Mouse (Mus musculus) liver, postnatal 0 days (tissue): ENCODE data around the gene Fam155a.

Experiments used
- CTCF ChIP-seq: sonication (generic); IDR thresholded peaks from 2 replicates; pipeline ENCODE4 v1.5.1; 2016; ENCODE audit warnings: antibody characterized with exemption, low read depth
- EP300 ChIP-seq: IDR thresholded peaks from 2 replicates; pipeline ENCODE4 v1.6.1; 2016; ENCODE audit warnings: antibody characterized with exemption, low read depth, mild to moderate bottlenecking

DNA sequence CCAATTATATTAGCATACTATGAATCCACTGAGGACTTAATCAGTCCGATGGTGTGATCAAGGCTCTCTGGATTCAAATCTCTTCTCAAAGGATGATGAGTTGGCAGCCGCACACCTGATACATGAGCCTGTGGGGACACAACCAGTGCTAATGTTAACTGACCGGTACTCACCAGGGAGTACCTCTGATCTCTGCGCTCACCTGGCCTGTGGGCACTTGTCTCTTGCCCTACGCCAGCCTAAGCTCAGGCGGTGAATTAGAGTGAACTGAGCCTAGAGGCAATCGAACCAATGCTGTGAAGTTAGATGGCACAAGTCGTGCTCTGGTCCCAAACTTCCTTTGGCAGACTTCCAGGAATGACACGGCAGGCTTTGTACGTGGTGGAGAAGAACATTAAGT, 9.4 kb upstream of the Fam155a start:
- no peak for TF ChIP-seq CTCF
- TF ChIP-seq EP300, result no peak
